In the genomic region with DNA sequence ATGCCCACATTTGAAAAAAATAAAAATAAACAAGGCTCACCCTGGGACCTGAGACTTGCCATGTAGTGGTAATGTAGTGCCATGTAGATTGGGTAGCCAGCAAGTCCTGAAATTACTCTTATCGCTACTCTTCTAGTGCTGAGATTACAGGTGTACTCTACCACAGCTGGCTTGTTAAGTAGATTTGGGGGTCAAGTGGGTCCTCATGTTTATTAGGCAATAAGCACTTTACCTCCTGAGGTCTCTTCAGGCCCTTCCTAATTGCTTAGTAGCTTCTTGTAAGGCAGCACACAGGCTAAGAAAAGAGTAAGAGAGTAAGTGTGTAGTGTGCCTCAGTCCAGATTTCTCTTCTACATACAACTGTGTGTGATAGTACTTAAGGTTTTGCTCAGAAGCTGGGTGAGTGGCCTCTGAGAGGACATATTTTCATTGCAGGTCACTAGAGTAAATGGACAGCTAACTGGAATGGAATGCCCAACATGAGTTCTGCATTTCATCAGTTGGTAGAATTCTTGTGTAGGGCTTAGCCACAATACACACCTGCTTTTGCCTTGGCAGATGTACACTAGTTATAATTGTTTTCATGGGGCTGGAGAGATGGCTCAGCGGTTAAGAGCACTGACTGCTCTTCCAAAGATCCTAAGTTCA, we compare ENCODE assay signal across 23 mouse cellular contexts. TPM values are rescaled to one million over a fixed set of nuclear protein-coding genes. Genes with fewer than 3 reads are reported as not detected.
DNase-seq lines count a peak whose midpoint lies in the region; ATAC-seq and TF ChIP-seq lines count a peak whose summit lies in the region.
"Had no signal": no experiment of that assay in that cellular context is flagged by ENCODE, and none has a peak within 500 bp of the region (broad histone marks: within the 10 kb centered on the region; RNA-seq: fewer than 3 reads in every experiment).

No protein-coding gene starts in this region.

- no peaks in the 10 kb centered on the region for H3K9me3 ChIP-seq in heart, embryonic 11.5 days (replicated peaks; ENCODE audit: control insufficient read depth, low read length)
- no peaks in the 10 kb centered on the region for H3K9me3 ChIP-seq in intestine, embryonic 15.5 days
- no peaks in the 10 kb centered on the region for H3K9me3 ChIP-seq in hindbrain, embryonic 14.5 days (ENCODE audit: control insufficient read depth, low read length)
- H3K9me3 ChIP-seq: embryonic facial prominence, embryonic 10.5 days; heart, embryonic 10.5 days; heart, embryonic 15.5 days; hindbrain, embryonic 13.5 days had no signal

- H3K4me1 ChIP-seq in heart, embryonic 11.5 days (ENCODE audit: control insufficient read depth, insufficient read depth, low read length): peaks cover 11% of the 10 kb centered on the region
- peaks cover 2% of the 10 kb centered on the region; the same call in 1 of the 2 replicates for H3K4me1 ChIP-seq in lung, adult 2 months (ENCODE audit: control insufficient read depth, insufficient read depth, low read length)
- H3K4me1 ChIP-seq in intestine, embryonic 15.5 days (replicated peaks): no peaks in the 10 kb centered on the region
- no peaks in the 10 kb centered on the region for H3K4me1 ChIP-seq in hindbrain, embryonic 14.5 days (replicated peaks; ENCODE audit: control insufficient read depth, insufficient read depth, low read length)
- H3K4me1 ChIP-seq: embryonic facial prominence, embryonic 10.5 days; hindbrain, embryonic 13.5 days had no signal

- 77% methylated on average over 2 of the region's 2 CpGs for WGBS in heart, embryonic 11.5 days (ENCODE audit: insufficient replicate concordance)
- WGBS in lung, adult 2 months: 75% methylated on average over 2 of the region's 2 CpGs
- 96% methylated on average over 2 of the region's 2 CpGs for WGBS in intestine, embryonic 15.5 days
- 93% methylated on average over 2 of the region's 2 CpGs for WGBS in hindbrain, embryonic 14.5 days

- no peak for TF ChIP-seq POLR2A in lung, adult 2 months (IDR thresholded peaks at IDR 0.05; ENCODE audit: borderline replicate concordance, extremely low read depth, low read depth, low read length)

- DNase-seq in heart, adult 11 months: peak; percentile 44
- DNase-seq in NIH3T3 (ENCODE audit: low read depth): peak; percentile 32
- DNase-seq in lung, adult 2 months: peak; percentile 13
- peak; percentile 60 for DNase-seq in lung, postnatal 25 days (ENCODE audit: low spot score)
- DNase-seq in cerebellum, adult 18-20 months: no peak
- no peak for DNase-seq in hindbrain, embryonic 14.5 days (ENCODE audit: low spot score)
- DNase-seq: adrenal gland, postnatal 10 days; cerebellum, adult 11 months; cerebellum, adult 9-10 months; gastrocnemius, adult 2 months; gastrocnemius, postnatal 25 days; heart, adult 18-20 months; heart, postnatal 14 days; kidney, adult 2 months had no signal

- no peaks in the 10 kb centered on the region for H3K27me3 ChIP-seq in heart, embryonic 11.5 days (ENCODE audit: control insufficient read depth, insufficient read depth, low read length)
- H3K27me3 ChIP-seq in intestine, embryonic 15.5 days (replicated peaks): no peaks in the 10 kb centered on the region
- H3K27me3 ChIP-seq in hindbrain, embryonic 14.5 days (ENCODE audit: control insufficient read depth, insufficient read depth, low read length): no peaks in the 10 kb centered on the region
- H3K27me3 ChIP-seq: heart, embryonic 15.5 days; hindbrain, embryonic 13.5 days had no signal

- TF ChIP-seq CTCF in lung, adult 2 months (IDR thresholded peaks at IDR 0.05; ENCODE audit: insufficient read depth, low read length): no peak

- ATAC-seq in heart, embryonic 11.5 days (replicated peaks; ENCODE audit: insufficient number of reproducible peaks, low FRiP score, low TSS enrichment): no peak
- no peak for ATAC-seq in intestine, embryonic 15.5 days
- ATAC-seq in hindbrain, embryonic 14.5 days (ENCODE audit: low FRiP score): no peak
- ATAC-seq: intestine, embryonic 16.5 days had no signal

- H3K4me3 ChIP-seq in heart, embryonic 11.5 days (ENCODE audit: low read depth, low read length): no peak overlapping the region
- H3K4me3 ChIP-seq in lung, adult 2 months (replicated peaks; ENCODE audit: extremely low read depth, low read depth, low read length): no peak overlapping the region
- no peak overlapping the region for H3K4me3 ChIP-seq in intestine, embryonic 15.5 days (replicated peaks)
- H3K4me3 ChIP-seq in hindbrain, embryonic 14.5 days (replicated peaks; ENCODE audit: low read length): no peak overlapping the region
- H3K4me3 ChIP-seq: embryonic facial prominence, embryonic 10.5 days; gastrocnemius, adult 2 months; heart, embryonic 10.5 days; heart, embryonic 15.5 days; hindbrain, embryonic 13.5 days had no signal

- no peaks in the 10 kb centered on the region for H3K36me3 ChIP-seq in heart, embryonic 11.5 days (ENCODE audit: control insufficient read depth, insufficient read depth, low read length)
- no peaks in the 10 kb centered on the region for H3K36me3 ChIP-seq in intestine, embryonic 15.5 days
- peaks cover 14% of the 10 kb centered on the region for H3K36me3 ChIP-seq in hindbrain, embryonic 14.5 days (replicated peaks; ENCODE audit: control insufficient read depth, insufficient read depth)
- H3K36me3 ChIP-seq: heart, embryonic 15.5 days had no signal

- H3K9ac ChIP-seq in heart, embryonic 11.5 days (ENCODE audit: low read depth, low read length): no peak overlapping the region
- H3K9ac ChIP-seq in intestine, embryonic 15.5 days: no peak overlapping the region
- no peak overlapping the region for H3K9ac ChIP-seq in hindbrain, embryonic 14.5 days
- H3K9ac ChIP-seq: heart, embryonic 15.5 days; hindbrain, embryonic 13.5 days had no signal

- no peak overlapping the region for H3K4me2 ChIP-seq in heart, embryonic 11.5 days
- H3K4me2 ChIP-seq in intestine, embryonic 15.5 days (replicated peaks): no peak overlapping the region
- H3K4me2 ChIP-seq in hindbrain, embryonic 14.5 days (replicated peaks): no peak overlapping the region
- H3K4me2 ChIP-seq: heart, embryonic 15.5 days; hindbrain, embryonic 13.5 days had no signal

- H3K27ac ChIP-seq in heart, embryonic 11.5 days (ENCODE audit: low read depth, low read length): no peak overlapping the region
- no peak overlapping the region for H3K27ac ChIP-seq in intestine, embryonic 15.5 days
- H3K27ac ChIP-seq in hindbrain, embryonic 14.5 days: no peak overlapping the region
- H3K27ac ChIP-seq: embryonic facial prominence, embryonic 10.5 days; gastrocnemius, adult 2 months; heart, embryonic 10.5 days; heart, embryonic 15.5 days; hindbrain, embryonic 13.5 days had no signal

RNA-seq across cellular contexts. Expression of gene Gcnt3, which starts 12.4 kb away (rescaled TPM):
- polyA plus RNA-seq in heart, embryonic 11.5 days (2014; fragmentation: Nextera tagmentation; extraction: Ambion mirVana): not detected in 2 replicates
- 0.14 TPM in 1 of 2 replicates, not detected in the other for polyA plus RNA-seq in lung, adult 2 months (2012; rRNA removed)
- polyA plus RNA-seq in intestine, embryonic 15.5 days (2015; fragmentation: Nextera tagmentation; extraction: Ambion mirVana): 8.3 and 8.9 TPM in 2 replicates
- 0.04 TPM in 1 of 2 replicates, not detected in the other for polyA plus RNA-seq in hindbrain, embryonic 14.5 days (2014; fragmentation: Nextera tagmentation; extraction: Ambion mirVana)
- polyA plus RNA-seq: brain, embryonic 14.5 days; embryonic facial prominence, embryonic 10.5 days; forebrain, embryonic 11.5 days; heart, embryonic 10.5 days; heart, embryonic 15.5 days; hindbrain, embryonic 13.5 days had no signal

RNA-seq across cellular contexts. Expression of gene Gtf2a2, which starts 13.1 kb away (rescaled TPM):
- 160 and 172 TPM in 2 replicates for polyA plus RNA-seq in heart, embryonic 11.5 days (2014; fragmentation: Nextera tagmentation; extraction: Ambion mirVana)
- polyA plus RNA-seq in lung, adult 2 months (2012; rRNA removed): 13.0 and 16.4 TPM in 2 replicates
- polyA plus RNA-seq in intestine, embryonic 15.5 days (2015; fragmentation: Nextera tagmentation; extraction: Ambion mirVana): 177 and 182 TPM in 2 replicates
- polyA plus RNA-seq in hindbrain, embryonic 14.5 days (2014; fragmentation: Nextera tagmentation; extraction: Ambion mirVana): 192 and 227 TPM in 2 replicates

RNA-seq across cellular contexts. Expression of gene Bnip2, which starts 36.2 kb away (rescaled TPM):
- polyA plus RNA-seq in heart, embryonic 11.5 days (2014; fragmentation: Nextera tagmentation; extraction: Ambion mirVana): 124 and 133 TPM in 2 replicates
- polyA plus RNA-seq in lung, adult 2 months (2012; rRNA removed): 34.8 and 50.1 TPM in 2 replicates
- polyA plus RNA-seq in intestine, embryonic 15.5 days (2015; fragmentation: Nextera tagmentation; extraction: Ambion mirVana): 67.0 and 72.1 TPM in 2 replicates
- polyA plus RNA-seq in hindbrain, embryonic 14.5 days (2014; fragmentation: Nextera tagmentation; extraction: Ambion mirVana): 72.3 and 79.1 TPM in 2 replicates

Comparison
In these comparisons a context has a peak if more than half of its experiments do, and no peak if none do; other contexts are left out.
1. DNase-seq: peak in heart, adult 11 months (single experiment), NIH3T3 (single experiment), lung, adult 2 months (single experiment) and lung, postnatal 25 days (single experiment); none in cerebellum, adult 18-20 months (0 of 2) and hindbrain, embryonic 14.5 days (single experiment).